Mouse (Mus musculus) kidney, postnatal 25 days (tissue): ENCODE data around the gene Hoxa10.
A peak's percentile ranks its signal among the peaks of the same experiment; 100 is the strongest.

Experiments
- DNase-seq, 2 experiments: peaks; one replicate each; pipeline ENCODE4 v3.0.0; 2021; ENCODE audit warnings: mixed read lengths in 2 of 2

Hoxa10 gene

DNA sequence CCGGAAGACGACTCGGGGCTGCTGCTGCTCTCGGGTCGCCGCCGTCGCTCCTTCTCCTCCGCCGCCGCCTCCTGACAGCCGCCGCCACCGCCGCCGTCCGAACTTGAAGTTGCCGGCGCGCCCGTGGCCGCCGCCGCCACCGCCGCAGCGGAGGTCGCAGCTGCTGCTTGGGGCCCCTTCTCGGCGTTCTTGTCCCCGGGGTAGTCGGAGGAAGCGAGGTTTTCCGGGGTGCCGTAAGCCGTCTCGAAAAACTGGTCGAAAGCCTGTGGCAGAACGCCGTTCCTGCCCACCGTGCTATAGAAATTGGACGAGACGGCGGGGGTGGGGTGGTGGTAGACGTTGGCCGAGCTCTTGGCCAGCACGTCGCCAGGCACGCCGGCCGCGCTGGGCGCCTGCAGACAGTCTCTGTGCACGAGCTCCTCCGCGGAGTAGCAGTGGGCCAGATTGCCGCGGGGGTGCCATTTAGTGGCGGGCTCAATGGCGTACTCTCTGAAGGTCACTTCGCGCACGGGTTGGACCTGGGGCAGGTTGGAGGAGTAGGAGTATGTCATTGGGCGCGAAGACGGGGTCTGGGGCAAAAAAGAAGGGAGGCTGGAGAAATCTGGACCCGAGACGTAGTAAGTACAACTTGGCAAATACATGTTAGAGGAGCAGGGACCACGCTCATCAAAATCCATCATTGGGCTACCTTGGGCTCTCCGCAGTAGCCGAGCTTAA, 4.5 kb upstream of the Hoxa10 start:
- peak; percentile 38 to 55 for DNase-seq

DNA sequence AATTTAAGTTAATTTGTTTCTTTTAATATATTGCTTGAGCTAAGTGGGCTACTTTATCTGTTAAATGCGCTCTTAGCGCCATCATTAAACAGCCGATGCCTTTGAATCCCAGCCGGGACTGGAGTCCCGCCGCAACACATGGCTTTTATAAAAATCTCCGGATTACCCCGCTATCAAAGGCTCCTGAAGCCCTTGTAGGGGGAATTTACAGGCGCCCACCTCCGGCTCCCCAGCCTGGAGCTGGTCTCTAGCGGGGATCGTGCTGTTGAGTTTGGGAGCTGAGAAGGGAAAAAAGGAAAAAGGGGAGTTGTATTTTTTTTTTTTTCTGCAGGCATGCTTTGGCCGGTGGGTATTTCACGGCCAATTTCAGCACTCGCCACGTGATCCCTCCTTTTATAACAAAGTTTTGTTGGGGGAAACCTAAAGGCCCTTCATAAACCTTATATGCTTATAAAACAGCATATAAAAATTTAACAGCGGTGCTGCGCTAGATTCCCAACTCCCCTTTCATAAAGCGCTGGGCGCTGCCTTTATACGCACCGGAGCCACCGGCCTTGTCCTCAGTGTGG, 3.9 kb upstream of the Hoxa10 start:
- peak in 1 of 2 experiments; percentile 25 for DNase-seq

- peak in 1 of 2 experiments; percentile 61 for DNase-seq
These were observed 3.0 kb upstream of the Hoxa10 start for GRCm38 (mm10) chr6:52243681-52244121.

GRCm38 (mm10) chr6:52242801-52243332, 2.2 kb upstream of the Hoxa10 start:
- peak in 1 of 2 experiments; percentile 32 for DNase-seq

DNA sequence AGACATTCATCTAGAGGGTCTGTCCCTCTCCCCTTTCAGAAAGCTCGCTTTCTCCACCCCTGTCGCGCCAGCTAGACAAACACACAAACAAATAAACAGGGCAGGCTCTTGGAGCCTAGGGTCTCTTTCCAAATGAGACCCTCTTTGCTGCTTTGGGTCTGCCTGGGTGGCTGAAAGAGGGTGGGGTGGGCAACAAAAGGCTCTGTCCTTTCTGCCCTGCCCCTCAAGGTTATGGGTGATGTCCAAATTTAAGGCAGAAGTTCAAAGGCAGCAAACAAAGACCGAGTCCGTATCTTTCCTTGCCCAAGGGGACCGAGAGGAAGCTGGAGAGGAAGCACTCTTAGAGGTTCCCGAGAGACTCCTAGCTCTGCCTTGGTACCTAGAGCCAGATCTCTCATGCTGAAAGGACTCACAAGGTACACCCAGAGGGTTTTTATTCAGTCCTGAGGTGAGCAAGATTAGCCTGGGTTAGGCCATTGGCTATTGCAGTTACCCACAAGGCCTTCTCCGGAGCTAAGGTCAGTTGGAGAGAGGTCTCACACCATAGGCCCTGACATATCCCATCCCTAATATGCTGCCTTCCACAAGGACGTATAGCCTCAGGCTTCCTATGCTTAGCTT, 457 bp upstream of the Hoxa10 start:
- DNase-seq = no peak

- peak; percentile 57 to 60 for DNase-seq
These were observed 847 bp downstream of the Hoxa10 start for GRCm38 (mm10) chr6:52239625-52240388.

- DNase-seq = peak in 1 of 2 experiments; percentile 48
These were observed 1.7 kb downstream of the Hoxa10 start for GRCm38 (mm10) chr6:52238976-52239375.

- peak; percentile 42 to 54 for DNase-seq
These were observed 2.5 kb downstream of the Hoxa10 start for GRCm38 (mm10) chr6:52238155-52238545.

GRCm38 (mm10) chr6:52237346-52238154, 3.1 kb downstream of the Hoxa10 start:
- DNase-seq = peak in 1 of 2 experiments; percentile 39

- DNase-seq = peak in 1 of 2 experiments; percentile 39
These were observed 3.8 kb downstream of the Hoxa10 start for GRCm38 (mm10) chr6:52236806-52237205.

- peak in 1 of 2 experiments; percentile 33 for DNase-seq
These were observed 4.8 kb downstream of the Hoxa10 start for GRCm38 (mm10) chr6:52235866-52236265.

DNA sequence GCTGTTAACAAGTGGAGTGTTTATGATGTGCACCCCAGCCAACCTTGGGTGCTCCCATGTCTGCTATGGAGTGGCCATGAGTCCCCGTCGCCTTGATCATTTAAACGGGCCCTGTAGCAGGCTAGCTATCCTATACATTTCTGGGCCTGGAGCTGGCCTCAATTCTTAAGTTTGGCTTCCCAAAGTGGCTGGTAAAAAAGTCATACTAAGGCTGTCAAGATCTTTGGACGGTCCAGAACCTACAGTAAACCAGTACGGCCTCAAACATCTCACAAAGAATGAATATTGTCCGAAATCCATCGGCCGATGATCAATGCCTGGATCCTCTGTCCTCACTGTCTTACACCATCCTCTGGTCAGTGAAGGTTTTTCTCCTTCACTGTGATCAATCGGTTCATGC, 5.4 kb downstream of the Hoxa10 start:
- DNase-seq = peak in 1 of 2 experiments; percentile 55

DNA sequence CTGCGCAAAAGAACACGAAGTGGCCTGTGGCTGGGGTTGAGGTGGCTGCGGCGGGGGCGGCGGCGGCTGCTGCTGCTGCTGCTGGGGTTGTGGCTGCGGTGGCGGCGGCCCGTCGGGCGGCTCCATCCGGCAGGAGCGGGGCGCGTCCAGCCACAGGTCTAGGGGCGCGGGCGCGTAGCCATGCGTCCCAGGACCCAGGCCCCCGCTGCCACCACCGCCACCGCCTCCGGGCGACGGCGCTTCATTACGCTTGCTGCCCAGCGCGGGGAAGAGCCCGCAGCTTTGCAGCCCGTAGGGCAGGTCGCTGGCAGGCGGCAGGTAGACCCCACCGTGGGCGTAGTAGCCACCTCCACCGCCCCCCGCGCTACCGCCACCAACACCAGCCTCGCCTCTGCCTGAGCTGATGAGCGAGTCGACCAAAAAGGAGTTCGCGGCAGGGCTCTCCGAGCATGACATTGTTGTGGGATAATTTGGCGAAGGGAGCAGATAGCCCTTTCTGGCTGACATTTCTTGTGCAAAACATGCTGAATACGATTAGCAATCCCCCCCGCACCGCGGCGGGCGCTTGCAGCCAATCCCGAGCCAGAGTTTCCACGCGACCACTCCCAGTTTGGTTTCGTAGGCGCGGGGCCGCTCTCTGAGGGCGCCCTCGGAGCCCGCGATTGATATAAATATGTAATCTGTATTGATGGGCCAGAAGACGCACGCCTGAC, 6.1 kb downstream of the Hoxa10 start:
- peak; percentile 81 to 89 for DNase-seq

DNA sequence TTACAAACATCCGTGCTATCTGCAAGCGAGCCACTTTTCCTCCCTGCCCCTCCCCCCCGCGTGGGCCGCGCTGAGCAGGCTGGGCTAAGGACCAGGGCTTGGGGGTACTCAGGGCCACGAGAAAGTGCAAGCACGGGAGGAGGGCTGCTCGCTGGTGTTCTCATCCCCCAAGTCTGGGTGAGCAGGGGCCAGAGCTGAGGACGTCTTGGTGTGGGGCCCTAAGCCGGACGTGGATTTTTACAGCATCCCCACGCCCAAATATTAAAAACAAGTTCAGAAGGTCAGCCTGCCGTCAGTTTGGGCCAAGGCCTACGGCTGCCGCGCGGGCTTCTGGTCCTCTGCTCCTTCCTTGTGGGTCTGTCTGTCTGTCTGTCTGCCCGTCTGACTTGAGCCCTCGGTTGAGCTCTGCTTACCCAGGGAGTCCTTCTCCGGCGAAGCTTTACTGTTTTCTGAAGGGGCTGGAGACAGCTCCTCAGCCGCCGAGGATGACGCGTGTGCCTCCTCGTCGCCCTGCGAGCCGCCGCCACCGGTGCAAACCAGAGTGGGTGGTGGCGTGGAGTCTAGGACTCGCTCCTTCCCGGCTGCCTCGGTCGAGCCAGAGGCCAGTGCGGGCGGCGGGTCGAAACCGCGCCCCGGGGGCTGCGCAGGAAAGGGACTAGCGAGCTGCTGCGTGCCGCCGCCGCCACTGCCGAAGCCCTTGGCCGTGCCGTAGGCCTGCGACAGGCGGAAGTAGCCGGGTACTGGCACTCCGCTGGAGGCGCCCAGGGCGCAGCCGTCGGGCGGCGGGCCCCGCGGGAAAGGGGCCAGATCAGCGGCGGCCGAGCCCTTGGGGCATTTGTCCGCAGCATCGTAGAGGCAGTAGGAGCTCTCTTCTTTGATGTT, 6.9 kb downstream of the Hoxa10 start:
- DNase-seq = peak; percentile 92 to 95

DNA sequence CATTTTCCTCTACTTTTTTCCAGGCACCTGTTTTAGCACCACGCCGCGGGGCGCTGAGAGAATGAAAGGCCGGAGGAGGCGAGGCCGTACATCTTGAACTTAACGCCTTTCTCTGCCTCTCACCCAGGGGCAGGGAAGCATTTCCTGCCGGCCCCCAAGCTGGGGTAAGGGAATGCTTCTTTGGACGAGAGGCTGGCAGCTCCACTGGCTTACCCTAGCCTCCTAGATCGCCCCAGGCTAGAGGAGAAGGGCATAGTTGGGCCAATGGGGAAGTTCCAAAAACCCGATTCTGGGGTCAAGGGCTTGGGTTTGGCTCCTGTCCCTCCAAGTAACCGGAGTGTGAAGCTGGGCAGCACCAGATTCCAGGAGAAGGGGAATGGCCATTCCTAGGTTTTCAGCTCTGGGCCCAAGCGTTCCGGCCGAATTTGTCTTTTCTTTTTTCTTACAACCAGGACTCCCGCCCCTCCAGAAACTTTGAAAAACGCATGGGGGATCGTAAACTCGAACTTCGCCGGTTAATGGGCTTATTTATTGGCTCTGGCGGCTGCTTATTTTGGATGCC, 7.6 kb downstream of the Hoxa10 start:
- DNase-seq = peak in 1 of 2 experiments; percentile 83

- DNase-seq = peak; percentile 80 to 86
These were observed 8.1 kb downstream of the Hoxa10 start for GRCm38 (mm10) chr6:52232568-52232965.

- DNase-seq = peak; percentile 72 to 85
These were observed 8.6 kb downstream of the Hoxa10 start for GRCm38 (mm10) chr6:52231885-52232567.

DNA sequence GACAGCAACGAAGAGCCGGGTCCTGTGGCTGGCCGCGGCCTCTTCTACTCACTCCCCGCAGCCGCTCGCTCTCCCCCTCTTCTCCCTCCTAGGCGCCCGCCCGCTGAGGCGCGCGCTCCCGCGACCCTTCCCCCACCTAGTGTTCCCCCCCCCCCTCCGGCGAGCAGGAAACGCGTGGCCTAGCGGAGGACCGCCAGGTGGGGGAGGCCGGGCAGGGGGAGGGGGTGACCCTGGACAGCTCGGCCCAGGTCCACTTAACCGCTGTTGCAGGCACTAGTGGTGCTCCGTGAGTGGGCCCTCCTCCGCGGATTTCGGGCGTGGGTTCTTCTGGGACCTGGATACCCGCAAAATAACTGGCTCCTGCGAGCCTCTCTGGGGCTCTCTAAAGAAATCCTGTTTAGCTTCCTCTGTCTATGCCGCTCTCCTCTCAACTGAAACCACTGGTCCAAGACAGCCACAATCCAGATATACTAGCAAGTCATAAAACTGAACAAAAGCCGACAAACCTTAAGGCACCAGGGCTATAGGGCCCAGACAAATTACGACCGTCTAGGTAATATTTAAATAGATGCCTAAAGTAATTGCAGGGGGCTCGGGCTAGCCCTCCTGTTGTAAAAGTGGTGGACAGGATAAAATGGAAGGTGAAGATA, 10.0 kb downstream of the Hoxa10 start, which contains the start of gene Hoxa9:
TSS of gene Hoxa9 (minus strand) at position 574 of the 650 bp plus-strand sequence.
- DNase-seq = peak; percentile 71 to 91
